Mouse (Mus musculus): Measurements from ENCODE around the gene Aspm. TPM values are rescaled to one million over a fixed set of nuclear protein-coding genes. Genes with fewer than 3 reads are reported as not detected.

Gene Aspm
- polyA plus RNA-seq, 1 experiment from 2014 or later = 8.2 TPM

DNA sequence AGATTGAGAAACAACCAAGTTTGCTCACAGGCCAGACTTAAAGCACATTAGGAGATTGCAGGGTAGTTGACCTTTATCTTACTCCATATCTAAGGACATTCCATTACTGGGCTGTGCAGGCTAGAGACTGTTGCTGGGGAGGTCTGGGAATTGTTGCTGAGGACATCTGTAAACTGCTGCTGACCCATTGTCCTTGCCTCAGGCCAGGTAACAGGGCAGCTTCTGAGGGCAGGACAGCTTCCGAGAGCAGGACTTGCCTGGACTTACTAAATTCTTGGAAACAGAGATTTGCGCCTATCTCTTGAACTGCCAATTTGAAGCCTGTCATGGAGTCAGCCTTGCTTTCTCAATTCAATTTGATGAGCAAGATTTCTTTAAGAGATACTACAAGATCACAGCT lies 40.8 kb downstream of the Aspm start:
- Histone ChIP-seq H3K9me3 (ENCODE audit: control insufficient read depth, low read length) (no peaks in the 10 kb centered on the region), H3K27ac (ENCODE audit: low read length) (no peak overlapping the region), H3K27me3 (replicated peaks; ENCODE audit: control insufficient read depth, insufficient read depth, low read length) (no peaks in the 10 kb centered on the region), H3K4me2 (ENCODE audit: low read length) (no peak overlapping the region), H3K9ac (replicated peaks; ENCODE audit: low read depth, low read length) (no peak overlapping the region), H3K4me3 (replicated peaks; ENCODE audit: low read length) (no peak overlapping the region), H3K36me3 (ENCODE audit: control insufficient read depth, insufficient read depth) (no peaks in the 10 kb centered on the region), H3K4me1 (replicated peaks; ENCODE audit: control insufficient read depth, insufficient read depth, low read length) (no peaks in the 10 kb centered on the region)
- ATAC-seq = no peak
- WGBS = 100% methylated on average over 2 of the region's 2 CpGs

GRCm38 (mm10) chr1:139496212-139496611 lies 41.6 kb downstream of the Aspm start:
- WGBS = 92% methylated on average over 3 of the region's 3 CpGs
- H3K4me2 ChIP-seq (ENCODE audit: low read length) = no peak overlapping the region

GRCm38 (mm10) chr1:139499751-139500150 lies 45.2 kb downstream of the Aspm start:
- no peaks in the 10 kb centered on the region for H3K36me3 ChIP-seq (ENCODE audit: control insufficient read depth, insufficient read depth)
- H3K9me3 ChIP-seq (ENCODE audit: control insufficient read depth, low read length) = no peaks in the 10 kb centered on the region
- H3K4me3 ChIP-seq (replicated peaks; ENCODE audit: low read length) = no peak overlapping the region
- H3K27ac ChIP-seq (ENCODE audit: low read length) = no peak overlapping the region
- H3K9ac ChIP-seq (replicated peaks; ENCODE audit: low read depth, low read length) = no peak overlapping the region
- no peak overlapping the region for H3K4me2 ChIP-seq (ENCODE audit: low read length)
- ATAC-seq = no peak
- H3K4me1 ChIP-seq (replicated peaks; ENCODE audit: control insufficient read depth, insufficient read depth, low read length) = no peaks in the 10 kb centered on the region
- no peaks in the 10 kb centered on the region for H3K27me3 ChIP-seq (replicated peaks; ENCODE audit: control insufficient read depth, insufficient read depth, low read length)

More at GRCm38 (mm10) chr1:139496212-139496611, 41.6 kb downstream of the Aspm start:
- no peaks in the 10 kb centered on the region for H3K4me1 ChIP-seq (replicated peaks; ENCODE audit: control insufficient read depth, insufficient read depth, low read length)
- no peaks in the 10 kb centered on the region for H3K9me3 ChIP-seq (ENCODE audit: control insufficient read depth, low read length)
- ATAC-seq = no peak
- no peak overlapping the region for H3K27ac ChIP-seq (ENCODE audit: low read length)
- no peak overlapping the region for H3K4me3 ChIP-seq (replicated peaks; ENCODE audit: low read length)
- H3K9ac ChIP-seq (replicated peaks; ENCODE audit: low read depth, low read length) = no peak overlapping the region
- H3K27me3 ChIP-seq (replicated peaks; ENCODE audit: control insufficient read depth, insufficient read depth, low read length) = no peaks in the 10 kb centered on the region
- H3K36me3 ChIP-seq (ENCODE audit: control insufficient read depth, insufficient read depth) = no peaks in the 10 kb centered on the region

- H3K4me2 ChIP-seq (ENCODE audit: low read length) = no peak within 1 kb of the TSS
- no peak within 1 kb of the TSS for H3K9ac ChIP-seq (replicated peaks; ENCODE audit: low read depth, low read length)
- no peak within 1 kb of the TSS for H3K27ac ChIP-seq (ENCODE audit: low read length)
- H3K4me3 ChIP-seq (replicated peaks; ENCODE audit: low read length) = no peak within 1 kb of the TSS
- no peak for ATAC-seq
- H3K9me3 ChIP-seq (ENCODE audit: control insufficient read depth, low read length) = no peaks in the 10 kb centered on the region
- no peaks in the 10 kb centered on the region for H3K36me3 ChIP-seq (ENCODE audit: control insufficient read depth, insufficient read depth)
- H3K27me3 ChIP-seq (replicated peaks; ENCODE audit: control insufficient read depth, insufficient read depth, low read length) = no peaks in the 10 kb centered on the region
- H3K4me1 ChIP-seq (replicated peaks; ENCODE audit: control insufficient read depth, insufficient read depth, low read length) = no peaks in the 10 kb centered on the region
- 90% methylated on average over 3 of the region's 3 CpGs for WGBS
Measured at GRCm38 (mm10) chr1:139501258-139501752, 46.7 kb downstream of the Aspm start, which contains the start of gene F13b. F13b (plus strand) TSS chr1:139501702.

DNA sequence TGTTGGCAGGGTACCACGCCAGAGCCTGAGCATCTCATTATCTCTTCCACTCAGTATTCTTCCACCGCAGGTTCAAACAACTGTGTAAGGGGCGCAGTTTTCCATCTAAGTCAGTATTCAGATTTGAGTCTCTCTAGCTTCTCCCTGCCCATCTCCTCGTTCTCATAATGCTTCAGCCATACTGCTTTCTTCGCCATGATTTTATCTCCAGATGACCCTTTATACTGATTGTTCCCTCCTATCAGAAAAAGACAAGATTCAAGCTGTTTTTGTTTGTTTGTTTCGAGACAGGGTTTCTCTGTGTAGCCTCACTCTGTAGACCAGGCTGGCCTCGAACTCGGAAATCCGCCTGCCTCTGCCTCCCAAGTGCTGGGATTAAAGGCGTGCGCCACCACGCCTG lies 60.0 kb downstream of the Aspm start:
- Histone ChIP-seq H3K4me2 (ENCODE audit: low read length) (no peak overlapping the region), H3K4me1 (replicated peaks; ENCODE audit: control insufficient read depth, insufficient read depth, low read length) (no peaks in the 10 kb centered on the region), H3K4me3 (replicated peaks; ENCODE audit: low read length) (no peak overlapping the region), H3K9ac (replicated peaks; ENCODE audit: low read depth, low read length) (no peak overlapping the region), H3K36me3 (ENCODE audit: control insufficient read depth, insufficient read depth) (no peaks in the 10 kb centered on the region), H3K9me3 (ENCODE audit: control insufficient read depth, low read length) (no peaks in the 10 kb centered on the region), H3K27me3 (replicated peaks; ENCODE audit: control insufficient read depth, insufficient read depth, low read length) (no peaks in the 10 kb centered on the region), H3K27ac (ENCODE audit: low read length) (no peak overlapping the region)
- WGBS = 94% methylated on average over 12 of the region's 12 CpGs
- no peak for ATAC-seq

Other genes with a start within 250 kb of the Aspm start
- 0.71 and 1.1 TPM in 2 replicates for gene Crb1, start 77.7 kb upstream of the Aspm start, polyA plus RNA-seq (2015; fragmentation: Nextera tagmentation; extraction: Ambion mirVana)
- 17.3 and 21.7 TPM in 2 replicates for gene Zbtb41, start 32.5 kb upstream of the Aspm start, polyA plus RNA-seq (2015; fragmentation: Nextera tagmentation; extraction: Ambion mirVana)
- not detected in 2 replicates for gene F13b, start 46.9 kb downstream of the Aspm start, polyA plus RNA-seq (2015; fragmentation: Nextera tagmentation; extraction: Ambion mirVana)
- gene Cfhr1, start 105.5 kb downstream of the Aspm start, polyA plus RNA-seq (2015; fragmentation: Nextera tagmentation; extraction: Ambion mirVana) = not detected in 2 replicates